Mouse (Mus musculus) forelimb bud, embryonic 11.5 days (tissue): ENCODE measurements at regions not wholly inside any gene's neighbourhood (a gene's known extent, or its start where the extent isn't known, plus 50 kb on each side); places are given as distances from the start of the nearest gene placed in this dataset.

Source experiments
- DNase-seq: peaks from one replicate; pipeline ENCODE4 v3.0.0-alpha.2; 2012; ENCODE audit warnings: low read depth, low spot score

DNA sequence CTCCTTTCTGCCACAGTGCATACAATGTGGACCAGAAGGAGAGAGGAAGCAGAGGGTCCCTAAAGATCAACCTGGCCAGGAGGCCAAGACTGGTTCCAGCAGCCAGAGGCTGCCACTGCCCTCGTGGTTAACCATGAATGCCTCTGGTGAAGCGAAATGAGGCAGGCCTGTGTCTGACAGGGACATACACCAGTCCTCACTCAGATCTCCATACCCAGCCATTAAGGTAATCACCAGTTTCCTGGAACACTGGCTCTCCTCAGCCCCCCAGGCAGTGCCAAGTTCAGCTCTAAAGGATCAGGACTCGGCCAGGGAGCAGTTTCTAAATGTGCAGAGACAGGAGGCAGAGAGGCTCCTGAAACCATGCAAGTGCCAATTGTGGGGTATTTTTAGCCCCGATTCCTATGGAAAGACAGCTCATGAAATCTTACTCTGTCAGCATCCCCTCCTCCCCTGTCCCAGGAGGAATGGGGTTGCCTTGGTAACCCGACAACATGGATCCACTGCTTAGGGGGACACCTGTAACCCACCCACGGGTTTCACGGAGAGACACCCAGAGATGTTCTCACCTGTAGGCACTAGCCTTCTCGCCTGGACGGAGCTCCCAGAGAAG, 103.6 kb downstream of the Ier5 start:
- no peak for DNase-seq

DNA sequence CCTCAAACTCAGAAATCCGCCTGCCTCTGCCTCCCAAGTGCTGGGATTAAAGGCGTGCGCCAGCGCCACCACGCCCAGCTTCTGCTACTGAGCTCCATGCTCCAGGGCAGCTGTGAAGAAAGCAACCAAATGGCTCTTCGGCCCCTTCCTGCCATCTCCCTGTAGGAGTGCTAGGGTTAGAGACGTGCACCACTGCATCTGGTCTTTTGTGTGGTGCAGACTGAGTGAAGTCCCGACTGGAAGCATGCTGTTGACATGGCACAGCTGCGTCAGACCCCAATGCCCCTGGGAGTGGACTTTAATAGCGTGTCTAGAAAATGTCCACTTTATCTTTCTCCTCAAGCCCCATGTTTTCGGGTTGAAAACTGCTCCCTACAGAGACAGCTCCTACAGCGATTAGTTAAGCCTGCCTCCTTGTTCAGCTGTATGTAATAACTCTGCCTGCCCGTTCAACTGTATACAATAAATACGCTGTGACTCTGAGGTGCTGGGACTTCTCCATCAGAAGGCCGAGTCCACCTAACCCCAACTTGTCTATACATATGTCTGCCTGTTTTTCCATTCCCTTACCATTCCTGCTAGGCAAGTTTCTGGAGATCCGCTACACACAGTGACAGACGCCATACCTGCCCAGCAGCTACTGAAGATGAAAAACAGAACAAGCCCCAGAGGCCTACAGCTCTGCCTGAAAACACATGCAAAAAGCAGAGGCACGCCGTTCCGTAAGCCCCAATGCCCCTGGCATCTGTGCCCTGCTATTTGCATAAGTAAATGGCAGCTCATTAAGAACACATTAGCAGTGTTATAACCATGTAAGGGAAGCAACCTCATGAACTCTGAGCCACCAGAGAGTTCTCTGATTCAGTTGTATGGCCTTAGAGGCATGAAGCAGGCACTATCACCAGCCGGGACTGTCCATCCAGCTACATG, 105.2 kb downstream of the Ier5 start:
- DNase-seq = no peak

DNA sequence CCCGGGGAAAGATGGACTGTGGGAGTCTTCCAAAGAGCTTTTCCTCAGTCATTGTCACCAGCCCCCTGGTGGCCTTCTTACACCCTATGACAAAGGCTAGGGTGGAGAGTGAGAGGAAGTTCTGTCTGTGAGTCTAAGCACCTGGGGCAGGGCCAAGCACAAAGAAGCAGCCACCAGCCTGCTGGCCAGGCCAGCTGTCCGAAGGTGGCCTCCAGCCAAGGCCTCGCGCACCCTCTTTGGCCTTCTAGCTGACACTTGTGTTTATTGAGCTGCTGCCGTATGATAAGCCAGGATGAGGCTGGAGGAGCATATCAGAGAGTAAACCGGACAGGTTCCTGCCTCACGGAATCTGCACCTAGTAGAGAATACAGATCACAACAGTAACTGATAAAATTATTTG, 99.0 kb upstream of the Cacna1e start:
- no peak for DNase-seq

DNA sequence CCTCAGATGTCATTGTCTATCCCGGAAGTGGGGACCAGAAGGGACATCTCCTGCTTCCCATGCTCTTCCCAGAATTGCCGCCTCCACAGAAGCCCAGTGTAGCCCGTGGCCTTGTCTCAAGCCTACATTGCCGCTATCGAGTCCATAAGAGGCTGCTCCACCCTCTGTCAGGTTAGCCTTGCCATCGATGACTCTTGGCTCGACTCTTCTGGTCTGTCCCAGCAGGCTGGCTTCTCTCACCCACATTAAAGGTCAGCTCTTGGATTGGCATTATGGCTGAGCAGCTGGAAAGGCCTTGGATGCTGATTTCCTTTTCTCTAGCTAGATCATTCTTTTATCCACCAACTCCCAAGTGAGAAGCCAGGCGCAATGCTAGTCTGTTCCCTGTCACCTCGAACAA, 98.5 kb upstream of the Cacna1e start:
- no peak for DNase-seq

DNA sequence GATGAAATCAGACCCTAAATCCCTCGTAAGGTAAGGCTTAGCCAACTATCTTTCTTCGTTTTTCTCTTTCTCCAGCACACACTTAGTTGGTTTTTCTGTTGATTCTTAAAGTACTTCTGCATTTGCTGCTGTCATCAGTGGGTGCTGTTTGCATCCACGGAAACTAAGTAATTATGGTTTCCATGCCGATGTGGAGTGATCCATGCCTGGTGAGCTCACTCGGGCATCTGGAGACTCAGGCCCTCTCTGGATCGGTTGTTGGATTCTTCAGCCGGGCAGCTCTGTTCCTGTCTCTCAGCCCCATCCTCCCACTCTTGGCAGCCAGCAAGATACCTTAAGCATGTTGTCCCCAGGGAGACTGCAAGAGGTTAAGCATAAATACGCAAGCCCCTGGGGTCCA, 97.4 kb upstream of the Cacna1e start:
- no peak for DNase-seq

DNA sequence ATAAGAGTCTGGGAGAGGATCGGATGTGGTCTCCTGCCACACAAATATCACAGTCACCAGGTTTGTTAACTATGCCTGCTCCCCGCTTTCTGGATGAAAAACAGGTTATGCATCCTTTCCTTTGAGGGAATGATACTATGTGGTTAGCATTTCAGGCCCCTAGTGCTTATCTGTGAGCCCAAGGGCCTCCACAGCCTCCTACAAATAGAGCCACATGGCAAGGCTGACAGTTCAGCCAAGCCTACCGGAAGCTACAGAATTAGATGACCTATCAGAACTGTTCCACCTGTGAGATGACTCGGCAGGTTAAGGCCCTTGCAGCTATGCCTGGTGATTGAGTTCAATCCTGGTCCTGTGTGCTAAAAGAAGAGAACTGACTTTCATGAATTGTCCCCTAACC, 91.4 kb upstream of the Cacna1e start:
- no peak for DNase-seq

DNA sequence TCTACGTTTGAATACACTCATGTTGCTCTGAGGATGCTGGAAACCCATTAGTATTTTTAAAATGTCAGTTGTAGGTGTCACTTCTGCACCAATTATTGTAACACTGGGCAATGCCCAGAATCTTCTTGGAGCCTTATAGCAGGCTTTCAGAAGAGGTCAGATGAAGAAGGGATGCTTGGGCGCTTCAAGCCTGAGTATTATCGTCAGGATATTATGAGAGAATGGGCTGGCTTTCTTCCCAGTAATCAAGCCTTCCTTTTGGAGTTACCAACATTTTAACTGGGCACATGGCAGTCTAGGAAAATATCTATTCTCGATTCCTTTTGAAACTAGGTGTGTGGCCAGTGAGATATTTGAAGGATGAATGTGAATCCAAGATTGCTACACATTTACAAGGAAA, 77.0 kb upstream of the Cacna1e start:
- DNase-seq = no peak

DNA sequence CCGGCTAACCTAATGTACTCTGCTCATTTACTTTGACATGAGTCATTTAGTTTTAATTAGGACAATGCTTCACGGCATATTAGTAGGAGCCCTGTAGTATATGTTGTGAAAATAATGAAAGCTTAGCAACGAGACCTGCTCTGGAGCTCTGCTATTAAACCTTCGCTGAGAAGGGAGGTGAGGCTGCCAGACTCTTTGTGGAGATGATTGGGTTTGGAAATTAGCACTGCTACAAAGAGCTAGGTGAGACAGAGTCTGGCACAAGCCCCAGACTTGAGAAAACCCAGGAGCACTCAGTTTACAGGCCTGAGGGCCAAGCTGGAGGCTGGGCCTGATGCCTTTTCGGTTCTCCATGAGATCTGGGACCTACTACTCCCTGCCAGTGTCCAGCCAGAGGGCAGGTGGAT, 72.3 kb upstream of the Cacna1e start:
- DNase-seq = no peak

DNA sequence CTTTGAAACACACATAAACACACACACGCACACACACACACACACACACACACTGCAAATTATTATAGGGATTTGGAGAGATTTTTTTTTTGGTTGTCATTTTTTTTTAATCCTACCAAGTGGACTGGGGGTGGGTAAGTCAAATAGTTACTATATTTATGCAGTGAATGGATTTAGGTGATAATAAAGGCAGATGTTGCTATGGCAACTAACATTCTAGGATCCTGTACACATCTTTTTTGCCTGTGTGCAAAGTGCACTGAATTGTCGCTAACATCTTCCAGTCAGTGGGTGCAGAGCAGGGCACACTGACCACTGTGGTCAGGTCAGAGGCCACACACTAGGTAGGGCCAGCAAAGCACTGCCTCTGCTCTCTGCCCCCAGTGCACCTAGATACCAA, 68.4 kb upstream of the Cacna1e start:
- DNase-seq = no peak
